Mouse (Mus musculus): ENCODE measurements around the gene Zfp646.

Gene Zfp646

DNA sequence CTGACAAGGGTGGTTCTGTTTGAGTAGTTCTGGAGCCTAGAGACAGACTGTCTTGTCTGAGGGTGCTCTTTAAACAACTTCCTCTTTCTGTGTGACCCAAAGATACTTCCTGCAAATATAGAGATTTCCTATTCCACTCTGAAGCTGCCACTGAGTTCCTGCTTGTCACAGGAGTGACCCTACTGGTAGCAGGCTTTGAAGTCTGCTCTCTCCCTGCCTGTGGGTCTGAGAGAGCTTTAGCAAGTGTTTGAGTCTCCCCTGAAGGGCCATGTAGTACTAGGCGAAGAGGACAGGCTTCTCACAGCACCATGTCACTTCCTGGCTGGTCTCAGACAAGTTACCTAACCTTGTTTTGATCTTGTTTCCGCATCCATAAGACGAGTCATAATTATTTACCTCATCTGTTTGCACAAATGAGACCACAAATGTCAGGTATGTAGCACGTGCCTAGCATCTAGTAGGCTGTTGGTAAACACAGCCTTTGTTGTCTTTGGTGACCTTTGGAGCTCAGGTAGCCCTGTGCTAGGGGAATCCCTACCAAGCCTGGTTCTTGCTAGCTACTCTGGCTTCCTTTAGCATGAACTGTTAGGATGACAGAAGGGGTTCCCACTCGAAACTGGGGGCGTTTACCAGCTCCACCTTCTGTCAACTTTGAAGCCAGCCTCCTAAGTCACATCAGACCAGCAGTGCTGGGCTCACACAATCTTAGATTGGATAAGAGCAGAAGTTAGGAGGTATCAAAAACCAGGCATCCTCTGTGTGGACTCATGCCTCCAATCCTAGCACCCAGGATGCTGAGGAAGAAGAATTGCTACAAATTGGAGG, 46.6 kb downstream of the Zfp646 start:
- no peak for DNase-seq

GRCm38 (mm10) chr7:127923714-127924113, 47.7 kb downstream of the Zfp646 start:
- DNase-seq = no peak

- DNase-seq = no peak
Observed at GRCm38 (mm10) chr7:127925252-127925651, 49.2 kb downstream of the Zfp646 start.

GRCm38 (mm10) chr7:127926066-127926465, 50.0 kb downstream of the Zfp646 start:
- no peak for DNase-seq

GRCm38 (mm10) chr7:127926846-127927245, 50.8 kb downstream of the Zfp646 start:
- DNase-seq = no peak

DNA sequence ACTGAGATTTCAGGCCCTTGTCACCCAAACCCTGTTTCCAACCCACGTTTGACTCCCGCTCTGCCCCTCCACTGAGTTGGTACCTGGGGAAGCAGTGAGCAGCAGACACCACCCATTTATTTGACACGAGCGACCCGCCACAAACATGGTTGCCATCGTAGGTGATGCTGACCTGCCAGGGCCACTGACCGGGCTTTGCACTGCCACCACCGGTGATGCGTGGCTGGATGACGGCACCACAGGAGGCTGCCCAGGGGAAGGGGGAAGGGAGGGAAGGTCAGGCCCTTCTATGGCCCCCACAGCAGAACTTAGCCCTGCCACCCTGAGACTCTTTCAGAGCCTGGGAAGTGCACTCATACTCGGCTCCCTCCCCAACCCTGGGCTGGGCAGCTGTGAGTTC, 51.7 kb downstream of the Zfp646 start:
- DNase-seq = peak in 1 of 2 experiments; percentile 1

GRCm38 (mm10) chr7:127928596-127928995, 52.6 kb downstream of the Zfp646 start:
- DNase-seq = peak in 1 of 2 experiments; percentile 33

DNA sequence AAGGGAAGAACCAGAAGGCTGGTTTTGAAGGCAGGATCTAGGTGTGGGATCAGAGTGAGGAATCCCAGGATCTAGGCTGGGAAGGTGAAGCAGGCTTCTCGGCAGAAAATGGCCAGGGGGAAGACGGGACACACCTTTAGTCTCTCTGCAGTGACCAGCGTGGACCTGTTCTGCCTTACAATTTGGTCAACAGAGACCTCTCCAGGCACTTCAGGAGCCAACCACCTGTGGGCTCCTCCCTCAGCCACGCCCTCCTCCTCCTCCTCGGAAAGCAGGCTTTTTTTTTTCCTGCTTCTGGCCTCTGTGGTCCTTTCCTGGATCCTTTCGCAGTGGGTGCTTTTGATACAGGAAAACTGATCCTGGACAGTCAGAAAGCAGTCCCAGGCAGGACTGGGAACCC, 53.9 kb downstream of the Zfp646 start, which contains the start of gene Prss8:
Prss8 (minus strand) TSS at position 182 of the 400 bp plus-strand sequence.
- no peak for DNase-seq

- no peak for DNase-seq
Observed at GRCm38 (mm10) chr7:127930636-127931035, 54.6 kb downstream of the Zfp646 start.

DNA sequence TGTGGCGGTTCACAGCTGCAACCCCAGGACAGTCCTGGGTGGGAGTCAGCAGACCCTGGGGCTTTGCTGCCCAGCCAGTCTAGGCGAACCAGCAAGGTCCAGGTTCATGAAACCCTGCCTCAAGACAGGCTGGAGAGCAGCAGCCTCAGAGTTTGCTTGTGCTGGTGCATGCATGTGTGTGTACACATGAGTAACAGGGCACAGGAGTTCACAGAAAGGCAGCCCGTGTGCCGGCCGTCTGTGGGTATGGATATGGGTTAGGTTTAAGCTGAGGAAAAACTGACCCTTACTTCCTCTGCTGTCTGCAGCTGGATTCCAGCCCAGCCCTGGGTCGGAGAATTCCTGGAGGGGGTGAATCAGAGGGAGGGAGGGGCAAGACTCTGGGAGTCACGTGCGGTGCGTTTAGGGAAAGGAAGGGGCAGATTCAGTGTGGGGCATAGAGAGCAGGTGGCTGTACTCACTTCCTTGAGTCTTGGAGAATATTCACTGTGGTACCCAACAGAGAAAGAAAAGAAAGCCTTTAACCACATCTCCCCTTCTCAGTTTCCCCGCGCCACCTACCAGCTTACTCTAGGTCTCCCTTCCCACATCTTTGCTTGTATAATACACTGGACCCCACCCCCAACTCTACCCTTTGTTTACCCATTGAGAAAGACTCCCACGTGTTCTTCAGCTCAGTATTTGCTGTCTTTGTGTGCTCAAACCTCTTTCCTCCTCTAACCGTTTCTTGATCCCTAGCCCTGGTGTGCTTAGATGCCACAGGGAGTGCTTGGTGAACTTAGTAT, 55.5 kb downstream of the Zfp646 start:
- DNase-seq = no peak

DNA sequence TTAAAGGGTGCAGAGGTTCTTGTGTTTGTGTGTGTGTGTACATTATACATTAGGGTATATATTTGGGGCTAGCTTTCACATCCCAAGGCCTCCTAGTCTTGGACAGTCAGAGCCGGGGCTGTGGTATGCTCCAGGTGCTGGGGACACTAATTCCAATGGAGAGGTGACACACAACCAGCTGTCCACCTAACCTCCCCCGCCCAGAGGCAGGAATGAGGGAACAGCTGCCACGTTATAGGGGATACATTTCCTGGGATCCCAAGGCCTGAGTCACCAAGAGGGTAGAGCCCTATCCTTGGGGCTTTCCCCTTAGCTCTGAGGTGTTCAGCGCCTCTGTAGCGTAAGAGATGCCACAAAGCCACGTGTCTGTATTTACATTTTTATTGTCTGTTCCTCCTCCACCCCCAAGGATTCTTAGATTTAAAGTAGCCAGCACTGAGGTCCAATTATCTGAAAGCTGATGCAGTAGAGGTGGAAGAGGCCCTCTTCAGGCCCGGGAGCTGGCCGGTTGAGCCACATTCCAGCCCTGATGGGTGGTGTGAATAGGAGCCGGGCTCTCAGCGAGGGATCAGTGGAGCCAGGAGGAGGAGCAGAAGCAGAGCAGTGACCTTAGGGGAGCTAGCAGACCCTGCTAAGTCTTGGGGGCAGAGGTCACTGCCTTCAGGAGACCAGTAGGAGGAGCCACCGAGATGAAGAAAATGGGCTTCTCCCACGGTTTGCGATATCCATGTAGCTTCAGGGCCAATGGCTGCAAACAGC, 56.4 kb downstream of the Zfp646 start:
- DNase-seq = no peak

- DNase-seq = no peak
Observed at GRCm38 (mm10) chr7:127934075-127934474, 58.1 kb downstream of the Zfp646 start.

- peak; percentile 95 to 96 for DNase-seq
Observed at GRCm38 (mm10) chr7:127935028-127935722, 59.2 kb downstream of the Zfp646 start.

All from cerebellum, adult 18-20 months (tissue).